Mouse (Mus musculus): ENCODE data around the gene 1600014C10Rik. TPM values are rescaled to one million over a fixed set of nuclear protein-coding genes. Genes with fewer than 3 reads are reported as not detected.

1600014C10Rik gene
- total RNA-seq (2021): 10 to 100 TPM; 22.8 to 28.3 TPM

GRCm38 (mm10) chr7:38182962-38183687 lies at the start of gene 1600014C10Rik:
TSS of gene 1600014C10Rik (plus strand) at chr7:38183217.
- no peak for DNase-seq (ENCODE audit: extremely low spot score in 1 of 2, low spot score in 1 of 2)

DNA sequence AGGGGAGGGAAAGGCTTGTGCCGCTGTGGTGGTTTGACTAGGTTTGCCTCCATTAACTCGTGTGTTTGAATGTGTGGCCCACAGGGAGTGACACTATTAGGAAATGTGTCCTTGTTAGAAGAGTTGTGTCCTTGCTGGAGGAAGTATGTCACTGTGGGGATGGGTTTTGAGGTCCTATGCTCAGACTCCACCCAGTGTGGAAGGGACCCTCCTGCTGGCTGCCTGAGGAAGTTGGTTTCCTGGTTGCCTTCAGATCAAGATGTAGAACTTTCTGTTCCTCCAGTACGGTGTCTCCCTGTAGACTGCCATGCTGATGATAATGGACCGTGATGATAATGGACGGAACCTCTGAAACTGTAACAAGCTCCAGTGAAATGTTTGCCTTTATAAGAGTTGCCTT lies 48.5 kb upstream of the 1600014C10Rik start:
- no peak for DNase-seq (ENCODE audit: extremely low spot score in 1 of 2, low spot score in 1 of 2)

GRCm38 (mm10) chr7:38140324-38140723 lies 42.7 kb upstream of the 1600014C10Rik start:
- peak; percentile 12 to 33 for DNase-seq (ENCODE audit: extremely low spot score in 1 of 2, low spot score in 1 of 2)

DNA sequence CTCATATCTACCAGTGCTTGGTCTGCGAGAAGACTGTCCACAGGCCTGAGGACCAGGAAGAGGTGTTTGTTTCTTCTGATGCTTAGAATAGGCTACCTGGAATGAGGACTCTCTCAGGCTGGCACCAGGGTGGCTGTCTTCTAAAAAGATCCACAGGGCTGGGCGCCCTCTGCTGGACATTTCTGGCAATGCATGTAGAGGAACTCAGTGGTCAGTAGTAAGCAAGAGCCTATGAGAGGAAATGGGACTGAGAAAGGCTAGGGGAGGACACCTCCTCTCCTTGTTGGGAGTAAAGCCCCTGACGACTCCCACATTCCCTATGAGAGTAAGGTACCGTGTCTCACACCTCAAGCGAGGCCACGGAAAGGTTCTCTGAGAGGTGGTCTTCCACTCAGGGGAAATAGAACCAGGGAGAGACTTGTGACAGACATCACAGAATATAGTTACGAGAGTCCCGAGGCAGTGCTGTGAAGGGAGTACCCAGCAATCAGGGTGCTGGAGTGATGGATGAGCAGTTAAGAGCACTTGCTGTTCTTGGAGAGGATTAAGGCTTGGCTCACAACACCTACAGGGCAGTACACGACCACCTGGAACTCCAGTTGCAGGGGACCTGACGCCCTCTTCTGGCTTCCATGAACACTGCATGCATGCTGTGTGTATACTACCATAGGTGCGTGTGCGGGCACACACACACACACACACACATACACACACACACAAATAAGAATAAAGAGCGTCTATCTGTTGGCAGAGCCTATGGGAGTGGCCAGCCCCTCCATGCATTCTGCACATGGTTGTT lies 41.1 kb upstream of the 1600014C10Rik start:
- DNase-seq (ENCODE audit: extremely low spot score in 1 of 2, low spot score in 1 of 2): peak; percentile 79 to 97

- DNase-seq (ENCODE audit: extremely low spot score in 1 of 2, low spot score in 1 of 2): no peak
Observed at GRCm38 (mm10) chr7:38147477-38147876, 35.5 kb upstream of the 1600014C10Rik start.

DNA sequence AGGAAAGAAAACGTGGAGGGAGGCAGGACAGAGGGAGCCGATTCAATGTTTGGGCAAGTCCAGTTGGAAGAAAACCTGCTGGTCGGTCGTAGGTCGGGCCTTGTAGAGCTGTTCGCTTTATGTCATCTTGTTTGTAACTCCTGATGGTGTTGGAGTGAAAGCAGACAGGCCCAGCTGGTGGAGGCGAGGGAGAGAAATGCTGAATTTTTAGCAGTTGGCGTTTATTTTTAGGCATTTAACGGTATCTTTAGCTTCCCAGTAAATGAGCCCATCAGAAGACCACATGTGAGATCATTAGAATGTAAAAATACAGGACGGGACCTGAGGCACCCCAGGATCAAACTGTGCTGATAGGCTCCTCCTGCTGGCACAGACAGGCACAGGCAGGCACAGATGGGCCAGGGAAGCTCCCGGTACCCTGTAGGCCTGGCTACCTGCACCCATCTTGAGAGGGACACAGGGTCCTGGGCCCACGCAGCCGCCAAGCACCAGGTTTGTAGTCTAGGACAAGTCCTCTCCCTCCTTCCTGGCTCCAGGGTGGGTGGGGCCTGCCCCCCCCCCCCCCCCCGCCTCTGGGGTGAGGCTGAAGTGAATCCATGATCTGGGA lies 31.2 kb upstream of the 1600014C10Rik start:
- DNase-seq (ENCODE audit: extremely low spot score in 1 of 2, low spot score in 1 of 2): no peak

DNA sequence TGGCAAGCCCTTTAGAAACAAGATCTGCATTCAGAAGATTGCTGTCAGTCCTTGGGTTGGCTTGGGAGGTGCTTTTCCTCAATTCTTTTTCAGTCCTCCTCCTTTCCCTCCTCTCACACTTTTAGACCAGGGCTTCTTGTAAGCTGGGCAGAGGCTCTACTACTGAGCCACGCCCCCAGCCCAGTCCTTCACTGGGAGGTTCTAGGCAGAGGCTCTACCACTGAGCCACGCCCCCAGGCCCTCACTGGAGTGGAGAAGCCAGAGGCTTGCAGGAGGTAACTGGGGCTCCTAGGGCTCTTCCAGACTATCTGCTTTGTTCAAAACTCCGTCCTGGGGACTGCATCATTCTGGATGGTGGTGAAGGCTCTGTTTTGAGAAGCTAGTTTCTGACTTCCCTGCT lies 30.4 kb upstream of the 1600014C10Rik start:
- no peak for DNase-seq (ENCODE audit: extremely low spot score in 1 of 2, low spot score in 1 of 2)

DNA sequence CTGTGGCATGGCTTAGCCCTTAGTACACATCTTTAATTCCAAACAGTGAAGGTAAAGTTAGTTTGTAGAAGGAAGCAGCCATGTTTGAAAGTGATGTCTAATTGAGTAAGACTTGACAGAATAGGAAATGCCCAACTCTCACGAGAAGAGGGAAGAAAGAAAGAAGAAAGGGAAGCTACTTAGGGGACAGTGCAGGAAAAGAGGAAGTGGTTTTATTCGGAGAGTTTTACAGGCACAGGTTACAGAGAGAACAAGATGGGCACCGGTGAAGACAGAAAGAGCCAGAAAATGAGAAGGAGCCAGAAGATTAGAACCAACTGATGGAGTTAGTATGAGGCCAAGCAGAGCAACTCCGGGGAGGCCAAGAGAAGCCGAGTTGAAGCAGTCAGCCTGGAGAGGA lies 27.2 kb upstream of the 1600014C10Rik start:
- no peak for DNase-seq (ENCODE audit: extremely low spot score in 1 of 2, low spot score in 1 of 2)

GRCm38 (mm10) chr7:38158764-38159458 lies 24.1 kb upstream of the 1600014C10Rik start:
- DNase-seq (ENCODE audit: extremely low spot score in 1 of 2, low spot score in 1 of 2): no peak

DNA sequence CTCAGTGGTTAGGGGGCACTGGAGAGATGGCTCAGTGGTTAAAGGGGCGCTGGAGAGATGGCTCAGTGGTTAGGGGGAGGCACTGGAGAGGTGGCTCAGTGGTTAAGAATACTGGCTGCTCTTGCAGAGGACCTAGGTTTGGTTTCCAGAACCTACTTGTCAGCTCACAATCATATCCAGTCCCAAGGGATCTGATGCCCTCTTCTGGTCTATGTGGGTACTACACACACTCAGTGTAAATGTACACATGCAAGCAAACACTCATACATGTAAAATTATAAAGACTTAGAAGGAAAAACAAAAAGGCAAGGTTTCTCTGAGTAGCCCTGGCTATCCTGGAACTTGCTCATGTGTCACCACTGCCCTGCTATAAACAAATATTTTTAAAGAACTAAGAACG lies 21.6 kb upstream of the 1600014C10Rik start:
- DNase-seq (ENCODE audit: extremely low spot score in 1 of 2, low spot score in 1 of 2): no peak

GRCm38 (mm10) chr7:38163433-38164050 lies 19.5 kb upstream of the 1600014C10Rik start:
- no peak for DNase-seq (ENCODE audit: extremely low spot score in 1 of 2, low spot score in 1 of 2)

- DNase-seq (ENCODE audit: extremely low spot score in 1 of 2, low spot score in 1 of 2): no peak
Observed at GRCm38 (mm10) chr7:38166930-38167645, 15.9 kb upstream of the 1600014C10Rik start.

DNA sequence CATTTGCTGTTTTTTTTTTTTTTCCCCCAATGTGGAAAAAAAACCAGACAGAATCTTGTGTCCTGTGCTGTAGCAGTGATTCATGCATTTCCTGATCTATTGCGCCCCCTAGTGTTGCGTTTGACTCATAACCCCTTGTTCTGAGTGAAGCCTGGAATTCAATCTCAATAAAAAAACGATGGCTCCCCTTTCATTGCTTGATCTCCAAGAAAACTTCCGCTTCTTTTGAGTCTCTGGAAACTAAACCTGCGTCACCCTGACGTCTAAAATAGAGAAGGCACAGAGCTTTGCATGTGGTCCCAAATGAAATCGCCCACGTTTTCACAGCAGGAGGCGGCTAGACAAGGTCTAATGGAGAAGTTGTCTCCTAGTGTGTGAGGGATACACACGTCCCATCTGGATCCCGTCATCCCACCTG lies 15.3 kb upstream of the 1600014C10Rik start:
- DNase-seq (ENCODE audit: extremely low spot score in 1 of 2, low spot score in 1 of 2): peak in 1 of 2 experiments; percentile 61

- no peak for DNase-seq (ENCODE audit: extremely low spot score in 1 of 2, low spot score in 1 of 2)
Observed at GRCm38 (mm10) chr7:38173871-38174270, 9.1 kb upstream of the 1600014C10Rik start.

- peak in 1 of 2 experiments; percentile 47 for DNase-seq (ENCODE audit: extremely low spot score in 1 of 2, low spot score in 1 of 2)
Observed at GRCm38 (mm10) chr7:38174321-38175148, 8.5 kb upstream of the 1600014C10Rik start.

DNA sequence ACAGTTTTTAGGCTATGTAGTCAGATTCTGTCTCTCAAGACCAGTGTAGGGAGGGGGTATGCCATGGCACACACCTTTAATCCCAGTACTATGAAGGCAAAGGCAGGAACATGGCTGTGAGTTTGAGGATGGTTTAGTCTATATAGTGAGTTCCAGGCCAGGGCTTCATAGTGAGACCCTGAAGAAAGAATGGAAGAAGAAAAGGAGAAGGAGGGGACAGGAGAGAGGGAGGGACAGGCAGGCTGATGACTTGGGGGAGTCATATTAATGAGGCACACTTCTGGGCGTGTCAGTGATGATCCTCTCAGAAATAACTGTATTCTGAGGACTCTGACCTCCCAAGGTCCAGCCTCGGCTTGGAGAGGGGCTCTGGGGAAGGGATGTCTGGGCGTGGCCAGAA lies 7.0 kb upstream of the 1600014C10Rik start:
- no peak for DNase-seq (ENCODE audit: extremely low spot score in 1 of 2, low spot score in 1 of 2)

DNA sequence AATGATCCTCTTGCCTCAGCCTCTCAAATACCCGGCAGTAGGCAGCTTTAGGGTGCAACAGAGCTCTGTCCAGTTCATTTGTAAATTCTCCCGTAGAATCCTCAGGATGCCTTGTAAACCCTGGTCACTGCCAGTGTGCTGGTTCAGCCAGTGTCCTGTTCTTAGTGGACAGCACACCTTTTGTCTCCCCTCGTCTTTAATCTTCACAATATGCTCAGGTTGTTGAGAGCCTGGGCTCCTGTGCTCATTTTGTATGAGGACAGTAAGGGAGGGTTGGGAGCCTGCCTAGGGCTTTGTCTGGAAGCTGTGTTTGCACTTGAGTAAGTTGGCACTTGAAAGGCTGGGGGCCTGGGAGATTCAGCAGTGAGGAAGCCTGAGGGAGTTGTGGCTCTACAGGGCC lies 3.1 kb upstream of the 1600014C10Rik start:
- no peak for DNase-seq (ENCODE audit: extremely low spot score in 1 of 2, low spot score in 1 of 2)

GRCm38 (mm10) chr7:38181366-38181765 lies 1.7 kb upstream of the 1600014C10Rik start:
- no peak for DNase-seq (ENCODE audit: extremely low spot score in 1 of 2, low spot score in 1 of 2)

- peak; percentile 82 to 88 for DNase-seq (ENCODE audit: extremely low spot score in 1 of 2, low spot score in 1 of 2)
Observed at GRCm38 (mm10) chr7:38182596-38182961, 438 bp upstream of the 1600014C10Rik start.
